Mouse (Mus musculus) CH12.LX (cell line): Measurements from ENCODE around the gene Ube4b. TPM values are rescaled to one million over a fixed set of nuclear protein-coding genes. Genes with fewer than 3 reads are reported as not detected.

Source experiments
- DNase-seq: peaks from one replicate; pipeline ENCODE4 v3.0.0-alpha.2; 2013; ENCODE audit errors: extremely low read depth
- H3K27ac ChIP-seq: 2 replicates; pipeline ENCODE4 v1.5.1; 2012; ENCODE audit warnings: low read depth, mild to moderate bottlenecking, control low read depth, moderate library complexity; ENCODE audit not compliant: insufficient read depth
- H3K27me3 ChIP-seq: replicated peaks from 2 replicates; pipeline ENCODE3; 2012; ENCODE audit warnings: inconsistent platforms
- H3K36me3 ChIP-seq, 2 experiments: replicated peaks in 1 of 2; 2 replicates each; pipeline versions ENCODE3 to v1.6.1; 2012; ENCODE audit warnings: inconsistent platforms in 1 of 2, low read length in 1 of 2, mild to moderate bottlenecking in 1 of 2, mixed read lengths in 1 of 2, moderate library complexity in 1 of 2; ENCODE audit not compliant: control insufficient read depth in 1 of 2, insufficient read depth in 1 of 2
- H3K4me1 ChIP-seq, 2 experiments: 2 replicates each; pipeline ENCODE4 v1.6.1; 2012; ENCODE audit warnings: inconsistent platforms in 1 of 2, moderate library complexity in 1 of 2; ENCODE audit not compliant: insufficient read depth in 2 of 2, control insufficient read depth in 1 of 2
- H3K4me2 ChIP-seq: 2 replicates; pipeline ENCODE4 v1.6.1; 2012; ENCODE audit warnings: low read depth, mild to moderate bottlenecking, control low read depth; ENCODE audit not compliant: poor library complexity, insufficient read depth, severe bottlenecking
- H3K4me3 ChIP-seq, 3 experiments: fragments of 150-350 bp in 1 of 3; sonication (generic) in 1 of 3; replicated peaks in 1 of 3; 2 replicates each; pipeline versions ENCODE3 to v1.5.1; 2011 to 2012; ENCODE audit warnings: low read depth in 2 of 3, low read length in 2 of 3, mild to moderate bottlenecking in 2 of 3, moderate library complexity in 2 of 3, control low read depth in 1 of 3, improper control_type of control experiment in 1 of 3, inconsistent platforms in 1 of 3, mixed read lengths in 1 of 3; ENCODE audit not compliant: poor library complexity in 1 of 3
- H3K79me2 ChIP-seq: replicated peaks from 2 replicates; pipeline ENCODE4 v1.6.1; 2012; ENCODE audit warnings: mild to moderate bottlenecking, moderate library complexity; ENCODE audit not compliant: control insufficient read depth, poor library complexity, insufficient read depth, severe bottlenecking; ENCODE audit errors: extremely low read depth
- H3K9ac ChIP-seq: 2 replicates; pipeline ENCODE4 v1.6.1; 2012; ENCODE audit warnings: low read depth, mild to moderate bottlenecking, control low read depth, moderate library complexity; ENCODE audit not compliant: insufficient read depth
- H3K9me3 ChIP-seq: replicated peaks from 2 replicates; pipeline ENCODE3; 2012; ENCODE audit warnings: low read length, inconsistent platforms, mixed read lengths
- CHD1 ChIP-seq: IDR thresholded peaks from 2 replicates; pipeline ENCODE4 v1.6.1; 2012; ENCODE audit warnings: low read depth, low read length, improper control_type of control experiment, inconsistent platforms
- ELF1 ChIP-seq: IDR thresholded peaks from 2 replicates; pipeline ENCODE4 v1.6.1; 2014; ENCODE audit warnings: low read depth, mild to moderate bottlenecking, inconsistent platforms, low read length, improper control_type of control experiment
- EP300 ChIP-seq: IDR thresholded peaks from 2 replicates; pipeline ENCODE4 v1.6.1; 2011; ENCODE audit warnings: low read length, improper control_type of control experiment
- IRF4 ChIP-seq: IDR thresholded peaks from 2 replicates; pipeline ENCODE4 v1.6.1; 2014; ENCODE audit warnings: low read depth, mild to moderate bottlenecking, inconsistent platforms, low read length, improper control_type of control experiment
- KAT2A ChIP-seq: IDR thresholded peaks from 2 replicates; pipeline ENCODE4 v1.6.1; 2012; ENCODE audit warnings: low read length, improper control_type of control experiment, inconsistent platforms; ENCODE audit not compliant: insufficient replicate concordance
- MAFK ChIP-seq: IDR thresholded peaks from 2 replicates; pipeline ENCODE4 v1.6.1; 2011; ENCODE audit warnings: low read length, improper control_type of control experiment; ENCODE audit not compliant: insufficient replicate concordance
- MEF2A ChIP-seq: IDR thresholded peaks from 2 replicates; pipeline ENCODE4 v1.6.1; 2014; ENCODE audit warnings: low read depth, mild to moderate bottlenecking, inconsistent platforms, low read length, improper control_type of control experiment, borderline replicate concordance
- MXI1 ChIP-seq: IDR thresholded peaks from 2 replicates; pipeline ENCODE4 v1.6.1; 2011; ENCODE audit warnings: mild to moderate bottlenecking, low read depth, low read length, improper control_type of control experiment
- PAX5 ChIP-seq: IDR thresholded peaks from 2 replicates; pipeline ENCODE4 v1.6.1; 2012; ENCODE audit warnings: low read length, inconsistent platforms, mixed read lengths
- POLR2AphosphoS2 ChIP-seq: IDR thresholded peaks from 2 replicates; pipeline ENCODE4 v1.6.1; 2011; ENCODE audit warnings: low read depth, low read length, improper control_type of control experiment
- SIN3A ChIP-seq: IDR thresholded peaks from 2 replicates; pipeline ENCODE4 v1.6.1; 2012; ENCODE audit warnings: low read length, improper control_type of control experiment, inconsistent platforms
- USF2 ChIP-seq: conservative IDR thresholded peaks from 2 replicates; pipeline ENCODE4 v1.6.1; 2011; ENCODE audit warnings: low read depth, low read length, improper control_type of control experiment
- ZNF384 ChIP-seq: IDR thresholded peaks from 2 replicates; pipeline ENCODE4 v1.6.1; 2012; ENCODE audit warnings: low read depth, low read length, improper control_type of control experiment, inconsistent platforms
- dilution Hi-C: fragments of 300-500 bp; cut with MboI; formaldehyde crosslinking; loops from 2 replicates; pipeline ENCODE4 v1.14.3; 2020; ENCODE audit warnings: low sequenced_read_pairs; ENCODE audit not compliant: extremely low pct_unique_long_range_greater_than_20kb, extremely low pct_ligation_motif_present
- in situ Hi-C: fragments of 300-500 bp; cut with MboI; formaldehyde crosslinking; loops from 3 replicates; pipeline ENCODE4 v1.14.3; 2019; ENCODE audit warnings: low sequenced_read_pairs, low pct_ligation_motif_present, low pct_unique_long_range_greater_than_20kb, mixed read lengths
- polyA plus RNA-seq: library from polyadenylated mRNA; unstranded; fragments of >175 nt; gene quantifications from 2 replicates; pipeline ENCODE4 v1.2.1, GENCODE M21; 2012; ENCODE audit warnings: low read depth; ENCODE audit not compliant: insufficient read length
- total RNA-seq, 2 experiments: library from RNA; depleted of rRNA; stranded (reverse); fragments of 300-350 nt in 1 of 2; fragments of >200 nt in 1 of 2; gene quantifications; 2 replicates each; pipeline ENCODE4 v1.2.3; 2012 to 2014

Gene Ube4b
- total and polyA plus RNA-seq, 3 experiments: 13.1 to 60.0 (median 41.6) TPM

DNA sequence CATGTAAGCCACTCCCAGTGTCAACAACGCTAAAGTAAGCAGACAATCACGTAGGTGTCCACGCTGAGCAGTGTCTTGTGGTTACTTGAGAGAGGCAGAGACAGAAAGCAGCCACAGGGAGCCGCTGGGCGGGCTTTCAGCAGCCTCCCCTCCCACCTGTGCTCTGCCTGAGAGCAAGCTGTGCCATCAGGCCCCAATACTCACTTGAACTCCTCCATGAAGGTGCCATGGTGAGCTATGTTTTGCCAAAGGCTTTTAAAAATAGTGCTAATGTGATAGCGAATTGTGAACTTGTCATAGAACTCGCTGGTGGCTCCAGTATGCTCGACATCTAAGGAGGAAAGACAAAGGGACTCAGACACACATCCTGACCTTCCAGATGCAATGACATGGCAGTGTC, 82.2 kb downstream of the Ube4b start:
- Histone ChIP-seq H3K36me3 (peaks cover 60 to 92% of the 10 kb centered on the region in 2 experiments), H3K27me3 (no peaks in the 10 kb centered on the region), H3K4me3 (no peak overlapping the region), H3K4me2 (no peak overlapping the region), H3K79me2 (no peaks in the 10 kb centered on the region; the same call in 1 of the 2 replicates), H3K9ac (no peak overlapping the region), H3K9me3 (no peaks in the 10 kb centered on the region), H3K4me1 (peaks cover 14 to 35% of the 10 kb centered on the region in 2 experiments), H3K27ac (no peak overlapping the region)
- TF ChIP-seq USF2 (no peak), MAFK (no peak), CHD1 (no peak), MEF2A (no peak), PAX5 (no peak)
- in situ Hi-C loops (no loop called here), dilution Hi-C loops (no loop called here)
- no peak for DNase-seq

DNA sequence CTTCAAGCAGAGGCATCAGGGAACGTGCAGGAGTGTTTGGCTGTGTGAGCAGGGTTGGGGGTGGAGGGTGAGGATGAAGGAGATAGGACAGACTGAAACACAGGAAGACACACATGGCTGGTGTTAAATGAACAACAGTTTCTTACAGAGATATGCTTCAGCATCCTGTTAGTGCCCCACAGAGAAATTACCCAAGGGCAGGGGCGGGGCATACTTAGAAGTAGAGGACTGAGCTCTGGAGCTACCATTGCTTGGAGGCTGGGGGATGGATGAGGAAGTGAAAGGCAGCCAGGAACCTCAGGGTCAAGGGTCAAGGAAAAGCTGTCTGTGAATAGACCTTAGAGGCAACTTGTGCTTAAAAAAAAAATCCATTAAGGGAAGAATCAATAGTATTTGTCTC, 85.9 kb downstream of the Ube4b start:
- Histone ChIP-seq H3K36me3 (peaks cover 57 to 88% of the 10 kb centered on the region in 2 experiments), H3K4me3 (no peak overlapping the region), H3K9me3 (no peaks in the 10 kb centered on the region), H3K27me3 (no peaks in the 10 kb centered on the region), H3K4me2 (no peak overlapping the region), H3K9ac (no peak overlapping the region), H3K27ac (peak overlapping the region; percentile 6; the same call in 1 of the 2 replicates), H3K4me1 (peaks cover 14 to 35% of the 10 kb centered on the region in 2 experiments), H3K79me2 (no peaks in the 10 kb centered on the region)
- dilution Hi-C loops: no loop called here
- in situ Hi-C loops: no loop called here
- TF ChIP-seq ELF1 (peak; percentile 47; the same call in 1 of the 2 replicates), EP300 (peak; percentile 45), SIN3A (no peak), POLR2AphosphoS2 (no peak), MXI1 (0 out of 2 replicates have a peak, but pooled peaks have one; percentile 22), ZNF384 (peak; percentile 55), KAT2A (no peak), IRF4 (peak; percentile 73)
- peak; percentile 54 for DNase-seq
